Mouse (Mus musculus) intestine, postnatal 0 days (tissue): ENCODE results near the gene Antxr2. TPM values are rescaled to one million over a fixed set of nuclear protein-coding genes. Genes with fewer than 3 reads are reported as not detected.

Source experiments
- ATAC-seq: fragments of 200-750 bp; cut with Nextera tagmentation; 2 replicates; pipeline ENCODE4 v1.8.0; 2017; ENCODE audit warnings: mild to moderate bottlenecking, moderate TSS enrichment, moderate library complexity
- H3K27ac ChIP-seq: fragments of 300-500 bp; sonication (generic); 2 replicates; pipeline ENCODE4 v1.5.1; 2014; ENCODE audit warnings: mild to moderate bottlenecking, low read depth, low read length, moderate library complexity
- H3K27me3 ChIP-seq: fragments of 300-500 bp; sonication (generic); replicated peaks from 2 replicates; pipeline ENCODE4 v1.6.1; 2014; ENCODE audit warnings: low read length, mixed read lengths; ENCODE audit not compliant: control insufficient read depth, insufficient read depth
- H3K36me3 ChIP-seq: fragments of 300-500 bp; sonication (generic); 2 replicates; pipeline ENCODE4 v1.6.1; 2014; ENCODE audit warnings: mild to moderate bottlenecking, moderate library complexity; ENCODE audit not compliant: control insufficient read depth, insufficient read depth
- H3K4me1 ChIP-seq: fragments of 300-500 bp; sonication (generic); replicated peaks from 2 replicates; pipeline ENCODE4 v1.6.1; 2014; ENCODE audit warnings: antibody characterized with exemption, low read length, mixed read lengths; ENCODE audit not compliant: control insufficient read depth, insufficient read depth
- H3K4me2 ChIP-seq: fragments of 300-500 bp; sonication (generic); replicated peaks from 2 replicates; pipeline ENCODE4 v1.6.1; 2014; ENCODE audit warnings: low read depth, mild to moderate bottlenecking, moderate library complexity
- H3K4me3 ChIP-seq: fragments of 300-500 bp; sonication (generic); 2 replicates; pipeline ENCODE4 v1.5.1; 2014; ENCODE audit warnings: low read depth, low read length
- H3K9ac ChIP-seq: fragments of 300-500 bp; sonication (generic); 2 replicates; pipeline ENCODE4 v1.6.1; 2014; ENCODE audit warnings: mild to moderate bottlenecking, low read depth, low read length
- H3K9me3 ChIP-seq: fragments of 300-500 bp; sonication (generic); 2 replicates; pipeline ENCODE4 v1.6.1; 2016; ENCODE audit warnings: mixed run types; ENCODE audit not compliant: control insufficient read depth
- CTCF ChIP-seq: sonication (generic); IDR thresholded peaks from 2 replicates; pipeline ENCODE4 v1.5.1; 2016; ENCODE audit warnings: low read depth, mild to moderate bottlenecking, control low read depth, antibody characterized with exemption, moderate library complexity
- WGBS: fragments of 180-500 bp; shearing (Covaris S2); extraction: QIAGEN DNeasy Blood & Tissue Kit; methylation state at CpG from one replicate; pipeline ENCODE4 v1.1.7; 2014; 5-methylcytosine and 5-hydroxymethylcytosine counted together
- polyA plus RNA-seq: library from polyadenylated mRNA; unstranded; fragments of >200 nt; fragmentation: Nextera tagmentation; extraction: Ambion mirVana; gene quantifications from 2 replicates; pipeline ENCODE4 v1.2.1, GENCODE M21; 2015

Gene Antxr2
- polyA plus RNA-seq, 1 experiment from 2014 or later: 18.3 TPM

DNA sequence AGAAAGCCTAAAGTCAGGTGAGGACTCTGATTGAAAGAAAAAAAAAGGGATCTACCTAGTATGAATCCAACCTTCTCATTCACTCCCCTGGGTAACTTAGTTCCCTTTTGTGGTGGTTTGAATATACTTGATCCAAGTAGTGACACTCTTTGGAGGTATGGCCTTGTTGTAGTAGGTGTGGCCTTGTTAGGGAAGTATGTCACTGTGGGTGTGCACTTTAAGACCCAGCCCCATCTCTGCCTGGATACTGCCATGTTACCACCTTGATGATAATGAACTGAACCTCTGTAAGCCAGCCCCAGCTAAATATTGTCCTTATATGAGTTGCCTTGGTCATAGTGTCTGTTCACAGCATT lies 190.9 kb downstream of the Antxr2 start:
- Histone ChIP-seq H3K4me2 (no peak overlapping the region), H3K9ac (no peak overlapping the region), H3K27ac (no peak overlapping the region), H3K9me3 (no peaks in the 10 kb centered on the region), H3K36me3 (no peaks in the 10 kb centered on the region), H3K4me1 (no peaks in the 10 kb centered on the region), H3K4me3 (no peak overlapping the region), H3K27me3 (no peaks in the 10 kb centered on the region)
- ATAC-seq: no peak
- no peak for TF ChIP-seq CTCF

DNA sequence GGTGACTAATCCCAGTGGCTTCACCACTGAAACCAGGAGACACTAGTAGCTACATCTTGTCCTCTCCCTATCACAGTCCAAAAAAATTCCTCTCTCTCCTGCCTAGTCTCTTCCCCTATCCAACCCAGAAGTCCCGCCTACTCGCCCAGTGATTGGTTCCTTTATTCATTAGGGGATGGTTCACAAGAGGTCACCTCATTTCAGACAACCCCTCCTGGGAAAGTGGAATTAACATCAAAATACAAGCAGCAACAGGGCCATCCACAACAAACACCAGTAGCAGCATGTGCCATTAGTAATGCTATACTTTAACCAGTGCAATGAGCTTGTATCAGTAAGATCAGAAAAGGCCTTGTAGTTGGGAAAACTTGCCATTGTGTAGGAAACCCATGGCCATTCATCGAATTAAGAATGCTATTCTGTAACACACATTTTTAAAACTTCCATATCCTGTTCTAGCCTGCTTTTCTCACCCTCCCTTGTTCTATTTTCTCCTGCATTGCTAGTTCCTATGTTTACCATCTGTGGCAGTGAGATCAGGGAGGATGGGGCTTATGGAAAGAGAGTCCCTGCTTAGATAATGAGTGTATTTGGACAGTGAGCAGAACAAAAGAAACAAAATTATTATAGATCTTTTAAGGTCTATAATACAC lies 191.4 kb downstream of the Antxr2 start:
- no peak for ATAC-seq
- 83% methylated on average over 3 of the region's 3 CpGs for WGBS

DNA sequence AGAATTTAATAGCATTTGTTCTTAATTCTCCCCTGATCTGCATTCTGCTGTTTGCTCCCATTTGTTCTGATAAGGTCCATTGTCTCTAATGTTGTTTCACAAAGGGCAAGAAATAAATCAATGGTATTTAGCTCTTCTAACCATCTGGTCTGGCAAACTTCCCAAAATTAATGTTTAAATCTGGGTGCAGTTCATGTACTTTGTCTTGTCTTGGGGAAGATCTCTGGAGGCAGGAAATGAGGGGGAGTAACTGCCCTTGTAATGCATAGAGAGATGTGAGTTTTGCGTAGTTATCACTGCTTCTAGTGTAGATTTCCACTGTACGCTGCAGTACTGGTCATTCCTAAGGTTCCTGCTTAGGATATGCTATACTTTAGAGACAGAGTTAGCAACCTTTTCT lies 193.5 kb downstream of the Antxr2 start:
- Histone ChIP-seq H3K4me3 (no peak overlapping the region), H3K27me3 (no peaks in the 10 kb centered on the region), H3K27ac (no peak overlapping the region), H3K4me1 (no peaks in the 10 kb centered on the region), H3K9me3 (no peaks in the 10 kb centered on the region), H3K9ac (no peak overlapping the region), H3K4me2 (no peak overlapping the region), H3K36me3 (no peaks in the 10 kb centered on the region)
- WGBS: 52% methylated on average over 2 of the region's 2 CpGs
- no peak for ATAC-seq
- no peak for TF ChIP-seq CTCF

More for the DNA sequence above, 191.4 kb downstream of the Antxr2 start:
- H3K27me3 ChIP-seq: no peaks in the 10 kb centered on the region
- H3K27ac ChIP-seq: no peak overlapping the region
- H3K4me3 ChIP-seq: no peak overlapping the region
- H3K9ac ChIP-seq: no peak overlapping the region
- H3K4me1 ChIP-seq: no peaks in the 10 kb centered on the region
- no peak overlapping the region for H3K4me2 ChIP-seq
- no peaks in the 10 kb centered on the region for H3K9me3 ChIP-seq
- no peaks in the 10 kb centered on the region for H3K36me3 ChIP-seq
- TF ChIP-seq CTCF: no peak

DNA sequence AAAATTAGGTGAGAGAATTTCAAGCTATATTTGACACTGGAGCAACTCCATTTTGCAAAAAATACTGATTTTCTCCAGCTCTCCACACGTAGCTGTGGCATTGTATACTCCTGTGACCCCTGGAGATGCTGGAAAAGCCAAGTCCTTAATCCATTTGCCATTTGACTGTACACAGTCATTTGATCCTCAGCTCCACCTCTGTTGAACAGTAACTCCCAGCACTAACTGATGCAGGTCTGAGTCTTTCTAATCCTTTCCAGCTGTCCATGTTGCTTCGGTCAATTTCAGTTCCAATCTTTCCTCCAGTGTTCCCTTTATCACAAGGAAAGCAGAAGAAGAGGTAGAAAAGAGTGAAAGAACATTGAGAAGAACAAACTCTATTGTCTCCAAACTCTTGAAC lies 195.4 kb downstream of the Antxr2 start:
- TF ChIP-seq CTCF: no peak
- WGBS: 80% methylated on average over 2 of the region's 2 CpGs
- H3K27me3 ChIP-seq: no peaks in the 10 kb centered on the region
- ATAC-seq: no peak
- H3K4me2 ChIP-seq: no peak overlapping the region
- no peaks in the 10 kb centered on the region for H3K36me3 ChIP-seq
- no peaks in the 10 kb centered on the region for H3K9me3 ChIP-seq
- H3K4me3 ChIP-seq: no peak overlapping the region
- H3K9ac ChIP-seq: no peak overlapping the region
- H3K4me1 ChIP-seq: no peaks in the 10 kb centered on the region
- H3K27ac ChIP-seq: no peak overlapping the region

DNA sequence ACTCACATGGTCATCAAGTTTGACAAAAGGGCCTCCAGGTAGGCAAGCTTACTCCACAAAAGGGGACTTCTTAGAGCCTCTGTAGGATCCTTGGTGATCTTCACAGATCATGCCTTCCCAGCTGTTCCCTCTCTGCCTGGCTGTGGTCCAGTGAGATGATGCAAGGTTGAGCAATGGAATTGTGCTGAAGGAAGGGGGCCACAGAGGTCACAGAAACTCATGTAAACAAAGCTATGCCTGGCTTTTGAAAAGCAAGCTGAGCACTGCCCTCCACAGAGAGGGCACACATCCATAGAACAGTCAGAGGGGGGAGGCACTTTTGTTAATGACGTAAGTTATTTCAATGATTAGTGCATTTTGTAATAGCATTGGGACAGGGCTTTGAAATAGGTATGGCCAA lies 196.1 kb downstream of the Antxr2 start:
- no peak overlapping the region for H3K4me2 ChIP-seq
- H3K9me3 ChIP-seq: no peaks in the 10 kb centered on the region
- H3K36me3 ChIP-seq: no peaks in the 10 kb centered on the region
- no peaks in the 10 kb centered on the region for H3K4me1 ChIP-seq
- WGBS: 68% methylated on average over 1 of the region's 1 CpGs
- TF ChIP-seq CTCF: no peak
- H3K9ac ChIP-seq: no peak overlapping the region
- no peak overlapping the region for H3K27ac ChIP-seq
- no peaks in the 10 kb centered on the region for H3K27me3 ChIP-seq
- H3K4me3 ChIP-seq: no peak overlapping the region
- no peak for ATAC-seq

Other genes starting within 250 kb of the Antxr2 start
- 0.05 TPM in 1 of 2 replicates, not detected in the other for gene Prdm8, start 136.2 kb upstream of the Antxr2 start, polyA plus RNA-seq
- 0.31 and 0.59 TPM in 2 replicates for gene Fgf5, start 223.1 kb upstream of the Antxr2 start, polyA plus RNA-seq